Mouse (Mus musculus) liver, adult 2 months (tissue): Measurements from ENCODE around the gene 1700092M07Rik. TPM values are rescaled to one million over a fixed set of nuclear protein-coding genes. Genes with fewer than 3 reads are reported as not detected.
A peak's percentile ranks its signal among the peaks of the same experiment; 100 is the strongest.

Experiments
- DNase-seq: peaks from one replicate; pipeline ENCODE4 v3.0.0-alpha.2; 2011; ENCODE audit warnings: low read depth, low spot score; ENCODE audit errors: extremely low read depth
- H3K27ac ChIP-seq: fragments of 200-500 bp; replicated peaks from 2 replicates; pipeline ENCODE4 v1.5.1; 2012; ENCODE audit warnings: low read depth, mild to moderate bottlenecking, control low read depth, inconsistent platforms, low read length; ENCODE audit not compliant: insufficient read depth
- H3K27me3 ChIP-seq: fragments of 200-500 bp; 2 replicates; pipeline ENCODE4 v1.6.1; 2012; ENCODE audit warnings: mild to moderate bottlenecking, moderate library complexity, low read length, inconsistent platforms; ENCODE audit not compliant: control insufficient read depth, insufficient read depth
- H3K36me3 ChIP-seq: fragments of 200-500 bp; 2 replicates; pipeline ENCODE4 v1.6.1; 2012; ENCODE audit warnings: low read length, inconsistent platforms; ENCODE audit not compliant: control insufficient read depth, insufficient read depth
- H3K4me1 ChIP-seq: fragments of 200-500 bp; 2 replicates; pipeline ENCODE4 v1.6.1; 2011; ENCODE audit warnings: low read length; ENCODE audit not compliant: control insufficient read depth, insufficient read depth
- H3K4me3 ChIP-seq: fragments of 200-500 bp; 2 replicates; pipeline ENCODE4 v1.5.1; 2011; ENCODE audit warnings: low read depth, mild to moderate bottlenecking, control low read depth, low read length, moderate library complexity; ENCODE audit not compliant: insufficient read depth
- H3K79me2 ChIP-seq: fragments of 200-500 bp; 2 replicates; pipeline ENCODE4 v1.6.1; 2012; ENCODE audit warnings: inconsistent platforms, mild to moderate bottlenecking, low read length, moderate library complexity; ENCODE audit not compliant: control insufficient read depth, insufficient read depth
- H3K9ac ChIP-seq: fragments of 200-500 bp; 2 replicates; pipeline ENCODE4 v1.6.1; 2012; ENCODE audit warnings: low read depth, mild to moderate bottlenecking, control low read depth, inconsistent platforms, low read length
- CTCF ChIP-seq: fragments of 200-500 bp; IDR thresholded peaks from 2 replicates; pipeline ENCODE4 v1.5.1; 2011; ENCODE audit warnings: low read depth, low read length, control low read depth
- POLR2A ChIP-seq: fragments of 200-500 bp; IDR thresholded peaks from 2 replicates; pipeline ENCODE4 v1.6.1; 2011; ENCODE audit warnings: low read length, control low read depth; ENCODE audit not compliant: insufficient read depth; ENCODE audit errors: extremely low read depth
- WGBS: fragments of 180-500 bp; shearing (Covaris S2); methylation state at CpG from one replicate; pipeline ENCODE4 v1.1.7; 2018; 5-methylcytosine and 5-hydroxymethylcytosine counted together
- polyA plus RNA-seq: library from polyadenylated mRNA; depleted of rRNA; stranded (reverse); fragments of >200 nt; gene quantifications from 2 replicates; pipeline ENCODE4 v1.2.3, GENCODE M21; 2012
- total RNA-seq: library from RNA; depleted of rRNA; stranded (reverse); fragments of >200 nt; gene quantifications from 2 replicates; pipeline ENCODE4 v1.2.3, GENCODE M21; 2014

1700092M07Rik gene
- total and polyA plus RNA-seq, 2 experiments: 0.83 TPM; not detected in 1

GRCm38 (mm10) chr19:8721378-8721777 lies 19.1 kb upstream of the 1700092M07Rik start:
- H3K36me3 ChIP-seq: peaks cover 24% of the 10 kb centered on the region
- H3K27ac ChIP-seq: no peak overlapping the region
- no peaks in the 10 kb centered on the region; the same call in 1 of the 2 replicates for H3K79me2 ChIP-seq
- 47% methylated on average over 1 of the region's 1 CpGs for WGBS
- no peak for DNase-seq
- no peak overlapping the region for H3K9ac ChIP-seq
- peaks cover 9% of the 10 kb centered on the region; the same call in 1 of the 2 replicates for H3K4me1 ChIP-seq
- H3K27me3 ChIP-seq: no peaks in the 10 kb centered on the region
- TF ChIP-seq POLR2A (no peak), CTCF (no peak)
- no peak overlapping the region for H3K4me3 ChIP-seq

GRCm38 (mm10) chr19:8722021-8722420 lies 18.5 kb upstream of the 1700092M07Rik start:
- H3K27ac ChIP-seq: no peak overlapping the region
- H3K36me3 ChIP-seq: peaks cover 31% of the 10 kb centered on the region
- no peak overlapping the region for H3K4me3 ChIP-seq
- no peak for DNase-seq
- H3K79me2 ChIP-seq: no peaks in the 10 kb centered on the region
- peak overlapping the region; percentile 9; the same call in 1 of the 2 replicates for H3K9ac ChIP-seq
- 54% methylated on average over 4 of the region's 4 CpGs for WGBS
- peaks cover 9% of the 10 kb centered on the region; the same call in 1 of the 2 replicates for H3K4me1 ChIP-seq
- H3K27me3 ChIP-seq: no peaks in the 10 kb centered on the region
- TF ChIP-seq CTCF (no peak), POLR2A (no peak)

DNA sequence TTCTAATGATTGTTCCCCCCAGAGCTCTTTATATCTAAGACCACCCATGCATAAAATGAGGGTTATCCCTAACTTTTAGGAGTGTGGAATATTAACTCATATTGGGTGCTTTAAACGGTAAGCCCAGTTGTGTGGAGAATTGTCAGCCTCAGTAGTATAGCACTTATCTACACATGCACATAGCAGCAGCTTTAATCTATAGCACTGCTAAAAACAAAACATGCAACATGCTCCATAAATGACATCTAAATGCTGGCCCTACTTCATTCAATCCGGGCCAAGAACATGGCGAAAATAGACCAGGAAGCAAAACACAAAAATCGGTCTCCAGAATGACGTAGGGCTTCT lies 18.0 kb upstream of the 1700092M07Rik start:
- TF ChIP-seq CTCF (no peak), POLR2A (no peak)
- peaks cover 9% of the 10 kb centered on the region; the same call in 1 of the 2 replicates for H3K4me1 ChIP-seq
- no peaks in the 10 kb centered on the region for H3K79me2 ChIP-seq
- H3K27ac ChIP-seq: peak overlapping the region; percentile 76
- peaks cover 31% of the 10 kb centered on the region for H3K36me3 ChIP-seq
- DNase-seq: no peak
- H3K27me3 ChIP-seq: no peaks in the 10 kb centered on the region
- peak overlapping the region; percentile 90 for H3K4me3 ChIP-seq
- peak overlapping the region; percentile 89 for H3K9ac ChIP-seq
- WGBS: 0% methylated on average over 5 of the region's 5 CpGs

GRCm38 (mm10) chr19:8722907-8723573 lies 17.5 kb upstream of the 1700092M07Rik start, which contains the start of gene Slc3a2:
Slc3a2 (minus strand) TSS chr19:8723369.
- Histone ChIP-seq H3K27me3 (no peaks in the 10 kb centered on the region), H3K9ac (peak within 1 kb of the TSS; percentile 91), H3K4me3 (peak within 1 kb of the TSS; percentile 90), H3K36me3 (peaks cover 31% of the 10 kb centered on the region), H3K27ac (peak within 1 kb of the TSS; percentile 76), H3K4me1 (peaks cover 9% of the 10 kb centered on the region; the same call in 1 of the 2 replicates), H3K79me2 (no peaks in the 10 kb centered on the region)
- DNase-seq: peak; percentile 97
- TF ChIP-seq POLR2A (peak; percentile 56), CTCF (no peak)
- under 1% methylated on average over 50 of the region's 50 CpGs for WGBS

DNA sequence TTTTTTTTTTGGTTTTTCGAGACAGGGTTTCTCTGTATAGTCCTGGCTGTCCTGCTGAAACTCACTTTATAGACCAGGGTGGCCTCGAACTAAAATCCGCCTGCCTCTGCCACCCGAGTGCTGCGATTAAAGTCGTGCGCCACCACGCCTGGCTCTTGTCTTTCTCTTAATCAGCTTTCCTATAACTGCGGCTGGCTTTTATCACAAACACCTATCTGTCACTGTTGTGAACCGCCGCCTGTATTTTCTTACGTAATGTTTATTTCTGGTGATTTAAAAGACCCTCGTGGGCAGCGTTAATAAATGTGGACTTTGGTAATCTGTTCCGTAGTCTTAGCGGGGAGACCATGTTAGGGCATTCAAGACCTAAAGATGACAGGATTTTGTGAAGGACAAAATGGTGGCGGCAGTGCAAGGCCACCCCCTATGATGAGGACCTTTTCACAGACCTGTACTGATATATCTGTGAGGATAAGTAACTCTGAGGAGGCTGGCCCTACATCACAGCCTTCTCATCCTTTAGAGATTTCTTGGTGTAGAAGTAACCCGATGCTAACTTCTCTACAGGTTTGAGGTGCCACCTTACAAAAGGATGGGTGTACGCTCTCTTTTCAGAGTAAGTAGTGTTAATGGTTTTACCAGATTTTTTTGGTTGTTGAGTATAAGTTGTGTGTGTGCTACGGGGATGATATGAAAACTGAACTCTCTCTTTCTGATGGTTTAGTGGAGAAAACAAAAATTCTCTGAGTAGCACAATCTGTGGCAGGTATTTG lies 16.8 kb upstream of the 1700092M07Rik start:
- Histone ChIP-seq H3K27ac (peak overlapping the region; percentile 67), H3K4me1 (peaks cover 9% of the 10 kb centered on the region; the same call in 1 of the 2 replicates), H3K27me3 (no peaks in the 10 kb centered on the region), H3K9ac (peak overlapping the region; percentile 91), H3K79me2 (no peaks in the 10 kb centered on the region), H3K36me3 (peaks cover 31% of the 10 kb centered on the region), H3K4me3 (peak overlapping the region; percentile 81)
- no peak for TF ChIP-seq CTCF
- TF ChIP-seq POLR2A: no peak
- 1% methylated on average over 20 of the region's 20 CpGs for WGBS
- DNase-seq: no peak

- peaks cover 9% of the 10 kb centered on the region; the same call in 1 of the 2 replicates for H3K4me1 ChIP-seq
- peak overlapping the region; percentile 81; the same call in 1 of the 2 replicates for H3K4me3 ChIP-seq
- 8% methylated on average over 2 of the region's 2 CpGs for WGBS
- H3K36me3 ChIP-seq: peaks cover 31% of the 10 kb centered on the region
- no peak for DNase-seq
- no peak overlapping the region for H3K27ac ChIP-seq
- no peaks in the 10 kb centered on the region for H3K27me3 ChIP-seq
- peak overlapping the region; percentile 46 for H3K9ac ChIP-seq
- TF ChIP-seq POLR2A (no peak), CTCF (no peak)
- H3K79me2 ChIP-seq: no peaks in the 10 kb centered on the region
These were observed 16.1 kb upstream of the 1700092M07Rik start for GRCm38 (mm10) chr19:8724392-8724791.
